Mouse (Mus musculus) forebrain, embryonic 15.5 days (tissue): ENCODE results near the gene Lrmda. TPM values are rescaled to one million over a fixed set of nuclear protein-coding genes. Genes with fewer than 3 reads are reported as not detected.

Experiments used
- ATAC-seq: fragments of 200-750 bp; cut with Nextera tagmentation; replicated peaks from 2 replicates; pipeline ENCODE4 v1.8.0; 2017; ENCODE audit warnings: mild to moderate bottlenecking, moderate TSS enrichment, moderate library complexity
- H3K27ac ChIP-seq: fragments of 300-500 bp; sonication (generic); replicated peaks from 2 replicates; pipeline ENCODE4 v1.5.1; 2015; ENCODE audit warnings: mild to moderate bottlenecking, inconsistent platforms
- H3K27me3 ChIP-seq: fragments of 300-500 bp; sonication (generic); 2 replicates; pipeline ENCODE4 v1.6.1; 2015; ENCODE audit warnings: inconsistent platforms
- H3K36me3 ChIP-seq: fragments of 300-500 bp; sonication (generic); 2 replicates; pipeline ENCODE4 v1.6.1; 2015; ENCODE audit warnings: mild to moderate bottlenecking, inconsistent platforms
- H3K4me1 ChIP-seq: fragments of 300-500 bp; sonication (generic); 2 replicates; pipeline ENCODE4 v1.6.1; 2015; ENCODE audit warnings: inconsistent platforms
- H3K4me2 ChIP-seq: fragments of 300-500 bp; sonication (generic); replicated peaks from 2 replicates; pipeline ENCODE4 v1.6.1; 2015; ENCODE audit warnings: mild to moderate bottlenecking, inconsistent platforms
- H3K4me3 ChIP-seq: fragments of 300-500 bp; sonication (generic); 2 replicates; pipeline ENCODE4 v1.5.1; 2015; ENCODE audit warnings: mild to moderate bottlenecking, inconsistent platforms
- H3K9ac ChIP-seq: fragments of 300-500 bp; sonication (generic); replicated peaks from 2 replicates; pipeline ENCODE4 v1.6.1; 2015; ENCODE audit warnings: mild to moderate bottlenecking, inconsistent platforms
- H3K9me3 ChIP-seq: fragments of 300-500 bp; sonication (generic); 2 replicates; pipeline ENCODE4 v1.6.1; 2016; ENCODE audit warnings: inconsistent platforms
- WGBS: fragments of 180-500 bp; shearing (Covaris S2); methylation state at CpG from one replicate; pipeline ENCODE4 v1.1.7; 2015; ENCODE audit warnings: mixed read lengths; 5-methylcytosine and 5-hydroxymethylcytosine counted together
- polyA plus RNA-seq: library from polyadenylated mRNA; unstranded; fragments of >200 nt; fragmentation: Nextera tagmentation; extraction: Ambion mirVana; gene quantifications from 2 replicates; pipeline ENCODE4 v1.2.1, GENCODE M21; 2015

The Lrmda gene
- polyA plus RNA-seq, 1 experiment from 2014 or later: 0.15 TPM

GRCm38 (mm10) chr14:22329191-22329590, 309.7 kb downstream of the Lrmda start:
- WGBS: 89% methylated on average over 3 of the region's 3 CpGs
- ATAC-seq: no peak
- Histone ChIP-seq H3K9ac (no peak overlapping the region), H3K4me3 (no peak overlapping the region), H3K27ac (no peak overlapping the region), H3K27me3 (no peaks in the 10 kb centered on the region), H3K9me3 (no peaks in the 10 kb centered on the region), H3K4me2 (no peak overlapping the region), H3K36me3 (no peaks in the 10 kb centered on the region), H3K4me1 (0 out of 2 replicates have a peak, but pooled peaks cover 3% of the 10 kb centered on the region)

- Histone ChIP-seq H3K4me2 (no peak overlapping the region), H3K4me1 (0 out of 2 replicates have a peak, but pooled peaks cover 3% of the 10 kb centered on the region), H3K9me3 (no peaks in the 10 kb centered on the region), H3K36me3 (no peaks in the 10 kb centered on the region), H3K27ac (no peak overlapping the region), H3K27me3 (no peaks in the 10 kb centered on the region), H3K4me3 (no peak overlapping the region), H3K9ac (no peak overlapping the region)
- 97% methylated on average over 5 of the region's 5 CpGs for WGBS
- no peak for ATAC-seq
Observed at GRCm38 (mm10) chr14:22335101-22335820, 315.7 kb downstream of the Lrmda start.

GRCm38 (mm10) chr14:22339176-22339575, 319.7 kb downstream of the Lrmda start:
- no peak for ATAC-seq
- no peak overlapping the region for H3K4me2 ChIP-seq
- H3K9me3 ChIP-seq: no peaks in the 10 kb centered on the region
- no peak overlapping the region for H3K9ac ChIP-seq
- no peaks in the 10 kb centered on the region for H3K36me3 ChIP-seq
- H3K27me3 ChIP-seq: 0 out of 2 replicates have a peak, but pooled peaks cover 4% of the 10 kb centered on the region
- no peaks in the 10 kb centered on the region for H3K4me1 ChIP-seq
- 82% methylated on average over 6 of the region's 6 CpGs for WGBS
- H3K4me3 ChIP-seq: no peak overlapping the region
- H3K27ac ChIP-seq: no peak overlapping the region

- H3K9me3 ChIP-seq: no peaks in the 10 kb centered on the region
- no peak overlapping the region for H3K27ac ChIP-seq
- H3K4me2 ChIP-seq: no peak overlapping the region
- 10% methylated on average over 4 of the region's 4 CpGs for WGBS
- no peak overlapping the region for H3K4me3 ChIP-seq
- no peak for ATAC-seq
- H3K9ac ChIP-seq: no peak overlapping the region
- H3K4me1 ChIP-seq: no peaks in the 10 kb centered on the region
- H3K27me3 ChIP-seq: 0 out of 2 replicates have a peak, but pooled peaks cover 5% of the 10 kb centered on the region
- no peaks in the 10 kb centered on the region for H3K36me3 ChIP-seq
Observed at GRCm38 (mm10) chr14:22343357-22343756, 323.8 kb downstream of the Lrmda start.

GRCm38 (mm10) chr14:22345248-22345647, 325.7 kb downstream of the Lrmda start:
- WGBS: 79% methylated on average over 8 of the region's 8 CpGs
- H3K9me3 ChIP-seq: no peaks in the 10 kb centered on the region
- no peak overlapping the region for H3K9ac ChIP-seq
- H3K27me3 ChIP-seq: 0 out of 2 replicates have a peak, but pooled peaks cover 5% of the 10 kb centered on the region
- ATAC-seq: no peak
- no peaks in the 10 kb centered on the region for H3K4me1 ChIP-seq
- no peak overlapping the region for H3K4me2 ChIP-seq
- H3K4me3 ChIP-seq: no peak overlapping the region
- no peak overlapping the region for H3K27ac ChIP-seq
- H3K36me3 ChIP-seq: no peaks in the 10 kb centered on the region

GRCm38 (mm10) chr14:22353626-22354025, 334.1 kb downstream of the Lrmda start:
- H3K4me3 ChIP-seq: no peak overlapping the region
- H3K27ac ChIP-seq: no peak overlapping the region
- no peaks in the 10 kb centered on the region for H3K36me3 ChIP-seq
- no peak overlapping the region for H3K9ac ChIP-seq
- no peaks in the 10 kb centered on the region for H3K9me3 ChIP-seq
- ATAC-seq: no peak
- H3K27me3 ChIP-seq: peaks cover 13% of the 10 kb centered on the region; the same call in 1 of the 2 replicates
- H3K4me2 ChIP-seq: no peak overlapping the region
- WGBS: 39% methylated on average over 5 of the region's 5 CpGs
- peaks cover 28% of the 10 kb centered on the region for H3K4me1 ChIP-seq

GRCm38 (mm10) chr14:22354769-22355574, 335.5 kb downstream of the Lrmda start:
- H3K4me2 ChIP-seq: no peak overlapping the region
- ATAC-seq: no peak
- no peak overlapping the region for H3K9ac ChIP-seq
- H3K36me3 ChIP-seq: no peaks in the 10 kb centered on the region
- no peaks in the 10 kb centered on the region for H3K9me3 ChIP-seq
- H3K4me1 ChIP-seq: peaks cover 33% of the 10 kb centered on the region
- peaks cover 18% of the 10 kb centered on the region; the same call in 1 of the 2 replicates for H3K27me3 ChIP-seq
- WGBS: 40% methylated on average over 15 of the region's 15 CpGs
- H3K4me3 ChIP-seq: no peak overlapping the region
- H3K27ac ChIP-seq: no peak overlapping the region

GRCm38 (mm10) chr14:22357991-22358503, 338.5 kb downstream of the Lrmda start:
- H3K4me3 ChIP-seq: no peak overlapping the region
- no peaks in the 10 kb centered on the region for H3K36me3 ChIP-seq
- WGBS: 6% methylated on average over 9 of the region's 9 CpGs
- no peak overlapping the region for H3K27ac ChIP-seq
- peaks cover 20% of the 10 kb centered on the region; the same call in 1 of the 2 replicates for H3K27me3 ChIP-seq
- no peaks in the 10 kb centered on the region for H3K9me3 ChIP-seq
- no peak overlapping the region for H3K4me2 ChIP-seq
- peak; percentile 74 for ATAC-seq
- no peak overlapping the region for H3K9ac ChIP-seq
- H3K4me1 ChIP-seq: peaks cover 33% of the 10 kb centered on the region

- Histone ChIP-seq H3K4me2 (no peak overlapping the region), H3K27me3 (peaks cover 11% of the 10 kb centered on the region; the same call in 1 of the 2 replicates), H3K4me3 (no peak overlapping the region), H3K36me3 (no peaks in the 10 kb centered on the region), H3K9me3 (no peaks in the 10 kb centered on the region), H3K4me1 (peaks cover 12% of the 10 kb centered on the region), H3K9ac (no peak overlapping the region), H3K27ac (no peak overlapping the region)
- 68% methylated on average over 6 of the region's 6 CpGs for WGBS
- no peak for ATAC-seq
Observed at GRCm38 (mm10) chr14:22364010-22364748, 344.7 kb downstream of the Lrmda start.

GRCm38 (mm10) chr14:22364771-22365355, 345.4 kb downstream of the Lrmda start:
- no peak overlapping the region for H3K4me3 ChIP-seq
- H3K4me2 ChIP-seq: no peak overlapping the region
- H3K4me1 ChIP-seq: peaks cover 12% of the 10 kb centered on the region
- no peaks in the 10 kb centered on the region for H3K36me3 ChIP-seq
- H3K27ac ChIP-seq: no peak overlapping the region
- H3K27me3 ChIP-seq: peaks cover 7% of the 10 kb centered on the region; the same call in 1 of the 2 replicates
- 50% methylated on average over 6 of the region's 6 CpGs for WGBS
- no peak for ATAC-seq
- H3K9ac ChIP-seq: no peak overlapping the region
- no peaks in the 10 kb centered on the region for H3K9me3 ChIP-seq

GRCm38 (mm10) chr14:22367615-22368014, 348.1 kb downstream of the Lrmda start:
- Histone ChIP-seq H3K27me3 (0 out of 2 replicates have a peak, but pooled peaks cover 4% of the 10 kb centered on the region), H3K9me3 (no peaks in the 10 kb centered on the region), H3K4me3 (no peak overlapping the region), H3K9ac (no peak overlapping the region), H3K27ac (no peak overlapping the region), H3K36me3 (no peaks in the 10 kb centered on the region), H3K4me1 (peaks cover 12% of the 10 kb centered on the region), H3K4me2 (no peak overlapping the region)
- ATAC-seq: peak; percentile 43; the same call in 1 of the 2 replicates
- 53% methylated on average over 4 of the region's 4 CpGs for WGBS
